7 mouse cellular contexts compared by ENCODE assay signal in genomic region chr13:55535191-55535590, GRCm38 (mm10). TPM values are rescaled to one million over a fixed set of nuclear protein-coding genes. Genes with fewer than 3 reads are reported as not detected.
DNase-seq lines count a peak whose midpoint lies in the region; ATAC-seq lines count a peak whose summit lies in the region.

No protein-coding gene starts in this region.

- H3K27me3 ChIP-seq in lung, embryonic 15.5 days: no peaks in the 10 kb centered on the region
- H3K27me3 ChIP-seq in forebrain, embryonic 13.5 days: no peaks in the 10 kb centered on the region
- no peaks in the 10 kb centered on the region for H3K27me3 ChIP-seq in limb, embryonic 13.5 days
- no peaks in the 10 kb centered on the region for H3K27me3 ChIP-seq in stomach, embryonic 14.5 days (ENCODE audit: control insufficient read depth, insufficient read depth, low read length)

- H3K4me2 ChIP-seq in lung, embryonic 15.5 days: peak overlapping the region; percentile 89
- H3K4me2 ChIP-seq in forebrain, embryonic 13.5 days: peak overlapping the region; percentile 99
- peak overlapping the region; percentile 94 for H3K4me2 ChIP-seq in limb, embryonic 13.5 days (replicated peaks)
- peak overlapping the region; percentile 67 for H3K4me2 ChIP-seq in stomach, embryonic 14.5 days (replicated peaks; ENCODE audit: low read depth, low read length)

- no peak overlapping the region for H3K27ac ChIP-seq in lung, embryonic 15.5 days
- H3K27ac ChIP-seq in forebrain, embryonic 13.5 days: no peak overlapping the region
- no peak overlapping the region for H3K27ac ChIP-seq in limb, embryonic 13.5 days
- H3K27ac ChIP-seq in stomach, embryonic 14.5 days (ENCODE audit: low read length): no peak overlapping the region

- no peak for ATAC-seq in lung, embryonic 15.5 days (ENCODE audit: borderline replicate concordance, extremely low read depth, low FRiP score, low TSS enrichment)
- ATAC-seq in forebrain, embryonic 13.5 days: no peak
- ATAC-seq in limb, embryonic 13.5 days (ENCODE audit: low FRiP score, low read depth): no peak
- no peak for ATAC-seq in stomach, embryonic 14.5 days (ENCODE audit: insufficient number of reproducible peaks, insufficient read depth, low FRiP score, low read depth)

- H3K9me3 ChIP-seq in lung, embryonic 15.5 days: no peaks in the 10 kb centered on the region
- H3K9me3 ChIP-seq in forebrain, embryonic 13.5 days (replicated peaks): no peaks in the 10 kb centered on the region
- H3K9me3 ChIP-seq in limb, embryonic 13.5 days: no peaks in the 10 kb centered on the region
- no peaks in the 10 kb centered on the region for H3K9me3 ChIP-seq in stomach, embryonic 14.5 days (ENCODE audit: control insufficient read depth, low read depth, low read length)

- DNase-seq in lung, postnatal 4 days: no peak
- no peak for DNase-seq in ovary, postnatal 36 days (ENCODE audit: low spot score)
- DNase-seq in layer of hippocampus, adult 11-12 months (ENCODE audit: low spot score): no peak

- WGBS in lung, embryonic 15.5 days: 93% methylated on average over 15 of the region's 15 CpGs
- 92% methylated on average over 15 of the region's 15 CpGs for WGBS in forebrain, embryonic 13.5 days
- 93% methylated on average over 15 of the region's 15 CpGs for WGBS in limb, embryonic 13.5 days
- WGBS in stomach, embryonic 14.5 days: 94% methylated on average over 15 of the region's 15 CpGs

- H3K36me3 ChIP-seq in lung, embryonic 15.5 days: peaks cover 63% of the 10 kb centered on the region
- H3K36me3 ChIP-seq in forebrain, embryonic 13.5 days (ENCODE audit: poor library complexity, severe bottlenecking): peaks cover 79% of the 10 kb centered on the region
- H3K36me3 ChIP-seq in limb, embryonic 13.5 days: peaks cover 80% of the 10 kb centered on the region
- H3K36me3 ChIP-seq in stomach, embryonic 14.5 days (ENCODE audit: control insufficient read depth, insufficient read depth, low read length): peaks cover 63% of the 10 kb centered on the region

- peak overlapping the region; percentile 98 for H3K4me3 ChIP-seq in lung, embryonic 15.5 days
- peak overlapping the region; percentile 84 for H3K4me3 ChIP-seq in forebrain, embryonic 13.5 days
- peak overlapping the region; percentile 62 for H3K4me3 ChIP-seq in limb, embryonic 13.5 days
- H3K4me3 ChIP-seq in stomach, embryonic 14.5 days (ENCODE audit: low read depth, low read length): peak overlapping the region; percentile 84

- peak overlapping the region; percentile 87; the same call in 1 of the 2 replicates for H3K9ac ChIP-seq in lung, embryonic 15.5 days
- H3K9ac ChIP-seq in forebrain, embryonic 13.5 days: peak overlapping the region; percentile 89; the same call in 1 of the 2 replicates
- H3K9ac ChIP-seq in limb, embryonic 13.5 days: peak overlapping the region; percentile 86
- no peak overlapping the region for H3K9ac ChIP-seq in stomach, embryonic 14.5 days (replicated peaks; ENCODE audit: low read depth, low read length)

- H3K4me1 ChIP-seq in lung, embryonic 15.5 days: peaks cover 15% of the 10 kb centered on the region
- peaks cover 13% of the 10 kb centered on the region for H3K4me1 ChIP-seq in forebrain, embryonic 13.5 days
- peaks cover 16% of the 10 kb centered on the region for H3K4me1 ChIP-seq in limb, embryonic 13.5 days
- H3K4me1 ChIP-seq in stomach, embryonic 14.5 days (ENCODE audit: control insufficient read depth, insufficient read depth, low read length): peaks cover 11% of the 10 kb centered on the region

RNA-seq across cellular contexts. Expression of gene Ddx41, which starts 1.3 kb away (rescaled TPM):
- 65.7 and 67.2 TPM in 2 replicates for polyA plus RNA-seq in lung, embryonic 15.5 days (2015; fragmentation: Nextera tagmentation; extraction: Ambion mirVana)
- polyA plus RNA-seq in forebrain, embryonic 13.5 days (2015; fragmentation: Nextera tagmentation; extraction: Ambion mirVana): 67.3 and 72.1 TPM in 2 replicates
- polyA plus RNA-seq in limb, embryonic 13.5 days (2015; fragmentation: Nextera tagmentation; extraction: Ambion mirVana): 71.4 and 73.4 TPM in 2 replicates
- polyA plus RNA-seq in stomach, embryonic 14.5 days (2014; fragmentation: Nextera tagmentation; extraction: Ambion mirVana): 61.5 and 67.6 TPM in 2 replicates

RNA-seq across cellular contexts. Expression of gene Dok3, which starts 6.1 kb away (rescaled TPM):
- 2.7 and 3.1 TPM in 2 replicates for polyA plus RNA-seq in lung, embryonic 15.5 days (2015; fragmentation: Nextera tagmentation; extraction: Ambion mirVana)
- polyA plus RNA-seq in forebrain, embryonic 13.5 days (2015; fragmentation: Nextera tagmentation; extraction: Ambion mirVana): 2.1 and 3.7 TPM in 2 replicates
- 2.3 and 2.9 TPM in 2 replicates for polyA plus RNA-seq in limb, embryonic 13.5 days (2015; fragmentation: Nextera tagmentation; extraction: Ambion mirVana)
- polyA plus RNA-seq in stomach, embryonic 14.5 days (2014; fragmentation: Nextera tagmentation; extraction: Ambion mirVana): 2.1 and 2.4 TPM in 2 replicates

RNA-seq across cellular contexts. Expression of gene Pdlim7, which starts 21.7 kb away (rescaled TPM):
- polyA plus RNA-seq in lung, embryonic 15.5 days (2015; fragmentation: Nextera tagmentation; extraction: Ambion mirVana): 169 and 176 TPM in 2 replicates
- 152 and 157 TPM in 2 replicates for polyA plus RNA-seq in forebrain, embryonic 13.5 days (2015; fragmentation: Nextera tagmentation; extraction: Ambion mirVana)
- 175 and 181 TPM in 2 replicates for polyA plus RNA-seq in limb, embryonic 13.5 days (2015; fragmentation: Nextera tagmentation; extraction: Ambion mirVana)
- 257 and 270 TPM in 2 replicates for polyA plus RNA-seq in stomach, embryonic 14.5 days (2014; fragmentation: Nextera tagmentation; extraction: Ambion mirVana)

RNA-seq across cellular contexts. Expression of gene Fam193b, which starts 35.7 kb away (rescaled TPM):
- polyA plus RNA-seq in lung, embryonic 15.5 days (2015; fragmentation: Nextera tagmentation; extraction: Ambion mirVana): 33.4 and 40.3 TPM in 2 replicates
- polyA plus RNA-seq in forebrain, embryonic 13.5 days (2015; fragmentation: Nextera tagmentation; extraction: Ambion mirVana): 58.1 and 58.7 TPM in 2 replicates
- 50.7 and 52.8 TPM in 2 replicates for polyA plus RNA-seq in limb, embryonic 13.5 days (2015; fragmentation: Nextera tagmentation; extraction: Ambion mirVana)
- 30.9 and 39.6 TPM in 2 replicates for polyA plus RNA-seq in stomach, embryonic 14.5 days (2014; fragmentation: Nextera tagmentation; extraction: Ambion mirVana)

RNA-seq across cellular contexts. Expression of gene Tmed9, which starts 38.3 kb away (rescaled TPM):
- 179 and 184 TPM in 2 replicates for polyA plus RNA-seq in lung, embryonic 15.5 days (2015; fragmentation: Nextera tagmentation; extraction: Ambion mirVana)
- polyA plus RNA-seq in forebrain, embryonic 13.5 days (2015; fragmentation: Nextera tagmentation; extraction: Ambion mirVana): 101 and 120 TPM in 2 replicates
- polyA plus RNA-seq in limb, embryonic 13.5 days (2015; fragmentation: Nextera tagmentation; extraction: Ambion mirVana): 166 and 175 TPM in 2 replicates
- polyA plus RNA-seq in stomach, embryonic 14.5 days (2014; fragmentation: Nextera tagmentation; extraction: Ambion mirVana): 74.3 and 85.2 TPM in 2 replicates
